Mouse (Mus musculus): Measurements from ENCODE around the gene Foxk2. TPM values are rescaled to one million over a fixed set of nuclear protein-coding genes. Genes with fewer than 3 reads are reported as not detected.

Foxk2 gene
- total RNA-seq, 1 experiment, result 23.2 TPM

GRCm38 (mm10) chr11:121294771-121295170 is 35.0 kb downstream of the Foxk2 start:
- in situ Hi-C loops (cut with MboI; ENCODE audit: low sequenced_read_pairs in 2 of 2, unreplicated experiment in 2 of 2), result no loop called here
- DNase-seq (ENCODE audit: low read depth, low spot score), result no peak
- Histone ChIP-seq H3K9ac (ENCODE audit: insufficient read depth, low read depth, low read length, poor library complexity, severe bottlenecking) (no peak overlapping the region), H3K4me3 (ENCODE audit: insufficient read depth in 1 of 2, low read depth in 1 of 2, low read length in 2 of 2, poor library complexity in 1 of 2, severe bottlenecking in 1 of 2) (no peak overlapping the region), H3K4me1 (ENCODE audit: control insufficient read depth in 2 of 2, insufficient read depth in 2 of 2, low read length in 2 of 2, poor library complexity in 1 of 2) (no peaks in the 10 kb centered on the region; a peak in 1 of 4 replicates), H3K36me3 (ENCODE audit: control insufficient read depth, insufficient read depth, low read length, poor library complexity, severe bottlenecking) (peaks cover 26% of the 10 kb centered on the region), H3K27ac (ENCODE audit: insufficient read depth, low read depth, low read length, poor library complexity, severe bottlenecking) (no peak overlapping the region), H3K9me3 (ENCODE audit: control insufficient read depth, insufficient read depth, low read depth, low read length) (no peaks in the 10 kb centered on the region)
- no peak for TF ChIP-seq CHD2 (IDR thresholded peaks at IDR 0.05; ENCODE audit: low read depth, low read length)
- TF ChIP-seq ZC3H11A (IDR thresholded peaks at IDR 0.05; ENCODE audit: borderline replicate concordance, low read depth, low read length), result no peak
- no peak for TF ChIP-seq MAFK (IDR thresholded peaks at IDR 0.05; ENCODE audit: insufficient read depth, low read depth, low read length)
- no peak for TF ChIP-seq ZNF384 (IDR thresholded peaks at IDR 0.05; ENCODE audit: low read depth, low read length)
- TF ChIP-seq HCFC1 (IDR thresholded peaks at IDR 0.05; ENCODE audit: borderline replicate concordance, insufficient read depth, low read length), result no peak

GRCm38 (mm10) chr11:121298493-121298892 is 38.7 kb downstream of the Foxk2 start:
- no peak overlapping the region for H3K9ac ChIP-seq (ENCODE audit: insufficient read depth, low read depth, low read length, poor library complexity, severe bottlenecking)
- no peak overlapping the region for H3K4me3 ChIP-seq (ENCODE audit: insufficient read depth in 1 of 2, low read depth in 1 of 2, low read length in 2 of 2, poor library complexity in 1 of 2, severe bottlenecking in 1 of 2)
- H3K9me3 ChIP-seq (ENCODE audit: control insufficient read depth, insufficient read depth, low read depth, low read length), result no peaks in the 10 kb centered on the region
- peaks cover 30% of the 10 kb centered on the region; the same call in 1 of the 2 replicates for H3K36me3 ChIP-seq (ENCODE audit: control insufficient read depth, insufficient read depth, low read length, poor library complexity, severe bottlenecking)
- H3K4me1 ChIP-seq (ENCODE audit: control insufficient read depth in 2 of 2, insufficient read depth in 2 of 2, low read length in 2 of 2, poor library complexity in 1 of 2), result no peaks in the 10 kb centered on the region; a peak in 1 of 4 replicates
- DNase-seq (ENCODE audit: low read depth, low spot score), result no peak
- no peak overlapping the region for H3K27ac ChIP-seq (ENCODE audit: insufficient read depth, low read depth, low read length, poor library complexity, severe bottlenecking)
- no peak for TF ChIP-seq HCFC1 (IDR thresholded peaks at IDR 0.05; ENCODE audit: borderline replicate concordance, insufficient read depth, low read length)
- no peak for TF ChIP-seq ZC3H11A (IDR thresholded peaks at IDR 0.05; ENCODE audit: borderline replicate concordance, low read depth, low read length)
- TF ChIP-seq CHD2 (IDR thresholded peaks at IDR 0.05; ENCODE audit: low read depth, low read length), result no peak
- TF ChIP-seq MAFK (IDR thresholded peaks at IDR 0.05; ENCODE audit: insufficient read depth, low read depth, low read length), result no peak
- no peak for TF ChIP-seq ZNF384 (IDR thresholded peaks at IDR 0.05; ENCODE audit: low read depth, low read length)
- in situ Hi-C loops (cut with MboI; ENCODE audit: low sequenced_read_pairs in 2 of 2, unreplicated experiment in 2 of 2), result no loop called here

- no peak overlapping the region for H3K9ac ChIP-seq (ENCODE audit: insufficient read depth, low read depth, low read length, poor library complexity, severe bottlenecking)
- no peak overlapping the region for H3K27ac ChIP-seq (ENCODE audit: insufficient read depth, low read depth, low read length, poor library complexity, severe bottlenecking)
- H3K4me1 ChIP-seq (ENCODE audit: control insufficient read depth in 2 of 2, insufficient read depth in 2 of 2, low read length in 2 of 2, poor library complexity in 1 of 2), result no peaks in the 10 kb centered on the region; a peak in 1 of 4 replicates
- no peaks in the 10 kb centered on the region for H3K9me3 ChIP-seq (ENCODE audit: control insufficient read depth, insufficient read depth, low read depth, low read length)
- in situ Hi-C loops (cut with MboI; ENCODE audit: low sequenced_read_pairs in 2 of 2, unreplicated experiment in 2 of 2), result no loop called here
- no peak overlapping the region for H3K4me3 ChIP-seq (ENCODE audit: insufficient read depth in 1 of 2, low read depth in 1 of 2, low read length in 2 of 2, poor library complexity in 1 of 2, severe bottlenecking in 1 of 2)
- H3K36me3 ChIP-seq (ENCODE audit: control insufficient read depth, insufficient read depth, low read length, poor library complexity, severe bottlenecking), result peaks cover 33% of the 10 kb centered on the region; the same call in 1 of the 2 replicates
- DNase-seq (ENCODE audit: low read depth, low spot score), result no peak
- no peak for TF ChIP-seq CHD2 (IDR thresholded peaks at IDR 0.05; ENCODE audit: low read depth, low read length)
- no peak for TF ChIP-seq ZC3H11A (IDR thresholded peaks at IDR 0.05; ENCODE audit: borderline replicate concordance, low read depth, low read length)
- no peak for TF ChIP-seq ZNF384 (IDR thresholded peaks at IDR 0.05; ENCODE audit: low read depth, low read length)
- TF ChIP-seq HCFC1 (IDR thresholded peaks at IDR 0.05; ENCODE audit: borderline replicate concordance, insufficient read depth, low read length), result no peak
- no peak for TF ChIP-seq MAFK (IDR thresholded peaks at IDR 0.05; ENCODE audit: insufficient read depth, low read depth, low read length)
Observed at GRCm38 (mm10) chr11:121300265-121300664, 40.5 kb downstream of the Foxk2 start.

GRCm38 (mm10) chr11:121305371-121305770 is 45.6 kb downstream of the Foxk2 start:
- TF ChIP-seq HCFC1 (IDR thresholded peaks at IDR 0.05; ENCODE audit: borderline replicate concordance, insufficient read depth, low read length) (no peak), ZNF384 (IDR thresholded peaks at IDR 0.05; ENCODE audit: low read depth, low read length) (no peak), CHD2 (IDR thresholded peaks at IDR 0.05; ENCODE audit: low read depth, low read length) (no peak), MAFK (IDR thresholded peaks at IDR 0.05; ENCODE audit: insufficient read depth, low read depth, low read length) (no peak), ZC3H11A (IDR thresholded peaks at IDR 0.05; ENCODE audit: borderline replicate concordance, low read depth, low read length) (no peak)
- H3K27ac ChIP-seq (ENCODE audit: insufficient read depth, low read depth, low read length, poor library complexity, severe bottlenecking), result no peak overlapping the region
- H3K9me3 ChIP-seq (ENCODE audit: control insufficient read depth, insufficient read depth, low read depth, low read length), result peaks cover 7% of the 10 kb centered on the region; the same call in 1 of the 2 replicates
- DNase-seq (ENCODE audit: low read depth, low spot score), result no peak
- H3K36me3 ChIP-seq (ENCODE audit: control insufficient read depth, insufficient read depth, low read length, poor library complexity, severe bottlenecking), result peaks cover 40% of the 10 kb centered on the region
- no peak overlapping the region for H3K9ac ChIP-seq (ENCODE audit: insufficient read depth, low read depth, low read length, poor library complexity, severe bottlenecking)
- no peak overlapping the region for H3K4me3 ChIP-seq (ENCODE audit: insufficient read depth in 1 of 2, low read depth in 1 of 2, low read length in 2 of 2, poor library complexity in 1 of 2, severe bottlenecking in 1 of 2)
- in situ Hi-C loops (cut with MboI; ENCODE audit: low sequenced_read_pairs in 2 of 2, unreplicated experiment in 2 of 2), result no loop called here
- H3K4me1 ChIP-seq (ENCODE audit: control insufficient read depth in 2 of 2, insufficient read depth in 2 of 2, low read length in 2 of 2, poor library complexity in 1 of 2), result no peaks in the 10 kb centered on the region

Measured in ES-E14 (cell line).